Mouse (Mus musculus): Measurements from ENCODE around the gene Tbx5.

DNA sequence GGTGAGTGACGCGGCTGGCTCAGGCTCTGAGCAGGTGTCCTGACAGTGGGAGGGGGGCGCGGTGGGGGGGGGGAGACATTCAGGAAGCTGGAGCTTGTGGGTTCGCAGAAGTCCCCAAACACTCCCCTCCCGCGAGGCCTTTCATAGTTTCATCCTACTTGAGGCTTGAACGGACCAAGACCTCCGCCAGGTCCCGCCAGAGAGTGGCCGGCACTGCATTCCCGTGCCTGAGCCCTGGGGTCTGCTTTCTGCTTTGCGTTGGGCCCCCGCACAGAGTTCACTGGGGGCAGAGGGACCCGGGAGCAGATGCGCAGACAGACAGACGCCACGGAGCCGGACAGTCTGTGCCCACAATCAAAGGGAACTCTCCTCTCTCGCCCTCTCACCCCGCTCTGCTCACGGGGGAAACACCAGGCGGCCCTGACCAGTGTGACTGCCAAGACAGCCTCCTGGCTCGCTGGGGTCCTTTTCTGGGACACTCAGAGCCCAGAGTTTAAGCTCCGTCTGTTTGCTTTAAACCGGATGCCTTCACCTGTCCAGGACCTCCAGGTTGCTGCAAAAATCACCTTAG, 34.8 kb upstream of the Tbx5 start:
- no peak for TF ChIP-seq CTCF (IDR thresholded peaks at IDR 0.05; ENCODE audit: low read depth, low read length)
- TF ChIP-seq POLR2A (IDR thresholded peaks at IDR 0.05; ENCODE audit: borderline replicate concordance, low read depth, low read length), result no peak

Measured in bone marrow macrophage, adult 2 months (primary cell).